Mouse (Mus musculus): ENCODE measurements around the gene Nr2c2. TPM values are rescaled to one million over a fixed set of nuclear protein-coding genes. Genes with fewer than 3 reads are reported as not detected.

Nr2c2 gene
- total RNA-seq, 2 experiments from 2014 or later, result 20.4 to 24.0 TPM

DNA sequence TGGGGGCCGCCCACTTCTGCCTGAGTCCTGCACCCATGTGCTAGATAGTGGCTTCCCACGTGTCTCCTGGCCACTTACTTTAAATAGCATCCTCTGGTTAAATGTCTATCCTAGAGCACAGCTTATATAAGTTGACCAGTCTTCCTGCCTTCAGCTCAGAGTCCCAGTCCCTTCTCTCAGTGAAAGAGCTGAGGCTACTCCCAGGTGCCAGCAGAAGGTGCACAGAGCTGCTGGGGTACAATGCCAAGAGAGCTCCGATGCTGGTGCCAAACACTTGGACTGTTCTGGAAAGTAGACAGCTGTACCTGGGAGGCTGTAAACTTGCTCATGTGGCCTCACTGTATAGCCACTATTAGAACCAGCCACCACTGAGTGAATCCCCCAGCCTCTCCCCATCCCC, 130.8 kb downstream of the Nr2c2 start:
- intact Hi-C loops (cut with DNase I; ENCODE audit: low total_unique reads), result loop anchor here (2.0 kb wide), 1 partner anchor 45 kb away; no protein-coding TSS in a partner anchor
- no peak for DNase-seq

Other genes starting within 250 kb of the Nr2c2 start
- gene Ccdc174, start 213.3 kb upstream of the Nr2c2 start, total RNA-seq (2021), result 1 to 10 TPM; 8.5 to 8.9 TPM
- 1 to 10 TPM in 1 of 2 experiments, under 1 TPM in 1; 0.74 to 1.0 TPM for gene 4930590J08Rik, start 188.6 kb upstream of the Nr2c2 start, total RNA-seq (2021)
- gene Fgd5, start 112.5 kb upstream of the Nr2c2 start, total RNA-seq (2021), result 10 to 100 TPM; 15.5 to 15.8 TPM
- gene Mrps25, start 92.6 kb downstream of the Nr2c2 start, total RNA-seq (2021), result 10 to 100 TPM; 30.6 to 33.1 TPM
- 10 to 100 TPM; 10.3 to 10.7 TPM for gene Rbsn, start 123.5 kb downstream of the Nr2c2 start, total RNA-seq (2021)
- gene Trh, start 153.3 kb downstream of the Nr2c2 start, total RNA-seq (2021), result not detected

All from gastrocnemius, postnatal 14 days (tissue).